Mouse (Mus musculus) lung, postnatal 36 days (tissue): Measurements from ENCODE around the gene Slc9a2.
A peak's percentile ranks its signal among the peaks of the same experiment; 100 is the strongest.

ENCODE experiments used
- DNase-seq: peaks from one replicate; pipeline ENCODE4 v3.0.0; 2022; ENCODE audit warnings: mixed read lengths

Slc9a2 gene

DNA sequence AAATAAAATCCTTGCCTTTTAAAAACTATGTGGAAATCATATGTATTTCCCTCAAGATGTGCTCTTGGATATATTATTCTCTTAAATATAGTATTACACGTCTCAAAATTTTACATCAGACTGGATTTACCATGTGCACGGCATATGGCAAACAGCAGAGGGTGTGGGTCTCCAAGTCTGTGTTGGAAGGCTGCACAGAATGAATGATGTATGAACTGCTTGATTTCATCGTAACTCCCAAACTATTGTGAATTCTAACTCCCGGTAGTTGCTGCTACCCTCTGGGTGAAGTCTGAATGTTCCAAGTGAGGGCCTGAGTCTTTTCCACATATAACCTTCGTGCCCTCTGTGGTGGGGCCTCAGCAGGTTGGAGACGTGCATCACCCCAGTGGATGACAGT is 108.6 kb downstream of the Slc9a2 start:
- DNase-seq = no peak

DNA sequence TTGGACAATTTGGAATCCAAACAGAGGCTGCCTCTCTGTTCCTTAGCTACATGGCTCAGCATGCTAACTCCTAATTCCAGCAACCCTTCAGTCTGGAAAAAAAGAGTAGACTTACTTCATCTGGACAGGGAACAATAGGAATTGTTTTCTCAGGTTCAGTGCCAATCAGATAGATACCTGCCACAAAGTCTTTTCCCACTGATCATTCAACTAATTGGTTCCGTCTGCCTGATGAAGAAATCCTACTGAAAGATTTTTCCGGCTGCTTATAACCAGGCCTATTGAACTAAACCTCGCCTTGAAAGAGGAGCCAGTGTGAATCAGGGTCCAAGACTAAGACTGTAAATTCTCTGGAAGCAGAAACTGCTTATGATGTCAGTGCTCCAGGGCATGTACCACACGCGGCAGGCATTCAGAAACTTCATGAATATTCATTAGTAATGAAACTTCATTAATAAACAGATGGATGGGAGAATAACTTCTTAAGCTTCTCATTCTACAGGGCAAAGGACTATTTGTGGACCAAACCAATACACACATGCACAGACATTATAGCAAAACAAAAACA is 109.4 kb downstream of the Slc9a2 start:
- DNase-seq = no peak

DNA sequence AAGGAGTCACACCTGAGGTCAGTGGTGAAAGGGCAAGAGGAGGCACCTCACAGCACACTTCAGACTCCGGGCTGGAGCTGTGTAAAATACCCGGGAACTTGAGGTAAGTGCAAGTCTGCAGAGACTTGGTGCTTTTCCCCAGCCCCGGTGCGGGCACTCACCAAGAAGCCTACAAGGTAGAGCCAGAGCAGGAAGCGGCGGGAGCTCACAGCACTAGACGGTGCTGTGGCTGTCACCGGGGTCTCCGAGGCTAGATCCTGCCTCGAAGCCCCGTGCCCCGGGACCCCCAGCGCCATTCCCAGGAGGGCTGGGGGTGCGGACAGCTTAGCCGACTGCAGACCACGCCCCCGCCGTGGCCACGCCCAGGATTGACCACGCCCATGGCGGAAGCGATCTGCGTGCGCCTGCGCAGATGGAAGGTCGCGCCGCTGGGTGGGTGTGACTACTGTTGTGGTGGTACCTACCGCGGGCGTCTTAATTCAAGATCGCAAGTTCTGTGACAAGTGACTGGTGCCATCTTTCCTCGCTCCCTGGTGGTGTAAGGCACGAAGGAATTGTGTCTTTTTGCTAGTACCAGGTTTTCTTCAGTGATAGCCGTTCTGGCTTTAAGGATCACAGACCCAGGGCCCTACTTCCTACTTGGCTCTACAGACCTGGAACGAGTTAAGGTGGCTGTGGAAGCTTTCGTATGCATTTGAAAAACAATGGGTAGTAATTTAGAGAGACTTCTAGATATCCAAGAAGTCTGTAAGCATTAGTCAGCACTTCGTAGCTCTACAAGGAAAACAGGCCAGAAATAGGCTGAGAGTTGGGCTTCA is 110.2 kb downstream of the Slc9a2 start, which contains the start of gene Mfsd9:
Gene Mfsd9, minus strand, starts transcription at position 364 of the 818 bp plus-strand sequence.
- DNase-seq = peak; percentile 90

DNA sequence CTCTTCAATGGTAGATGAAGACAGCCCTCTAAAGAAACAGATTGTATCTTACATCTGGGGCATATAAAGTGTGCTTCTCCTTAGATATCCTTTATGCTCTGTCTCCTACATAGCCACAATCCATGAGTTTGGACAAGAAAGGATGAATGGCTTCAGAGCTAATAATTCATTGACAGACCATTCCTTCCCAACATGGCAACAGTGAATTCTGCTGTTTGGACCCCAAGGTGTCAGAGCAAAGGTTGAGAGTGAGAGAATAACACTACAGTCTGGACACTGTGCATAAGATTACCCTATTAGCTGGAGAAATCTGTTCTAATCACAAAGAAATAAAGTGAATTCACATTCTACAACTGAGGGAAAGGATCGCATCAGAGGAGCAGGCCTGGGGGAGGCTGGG is 115.1 kb downstream of the Slc9a2 start:
- no peak for DNase-seq

DNA sequence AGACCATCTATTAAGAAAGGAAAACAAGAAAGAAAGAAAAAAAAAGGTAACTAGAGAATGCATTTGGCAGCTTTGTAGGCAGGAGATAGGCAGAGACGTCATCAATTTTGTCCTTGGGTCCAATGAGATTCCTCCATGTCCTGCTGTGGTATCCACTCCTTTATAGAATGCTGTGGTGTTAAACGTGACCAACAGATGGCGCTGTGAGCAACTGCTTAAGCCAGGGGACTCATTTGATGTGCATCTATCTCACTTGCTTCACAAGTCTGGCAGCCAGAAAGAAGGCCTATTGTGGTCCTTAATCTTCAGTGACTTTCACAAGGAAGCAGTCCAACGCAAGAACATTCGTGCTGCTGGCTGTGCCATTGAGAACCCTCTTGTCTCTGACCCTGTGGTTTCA is 117.0 kb downstream of the Slc9a2 start:
- DNase-seq = peak; percentile 70

DNA sequence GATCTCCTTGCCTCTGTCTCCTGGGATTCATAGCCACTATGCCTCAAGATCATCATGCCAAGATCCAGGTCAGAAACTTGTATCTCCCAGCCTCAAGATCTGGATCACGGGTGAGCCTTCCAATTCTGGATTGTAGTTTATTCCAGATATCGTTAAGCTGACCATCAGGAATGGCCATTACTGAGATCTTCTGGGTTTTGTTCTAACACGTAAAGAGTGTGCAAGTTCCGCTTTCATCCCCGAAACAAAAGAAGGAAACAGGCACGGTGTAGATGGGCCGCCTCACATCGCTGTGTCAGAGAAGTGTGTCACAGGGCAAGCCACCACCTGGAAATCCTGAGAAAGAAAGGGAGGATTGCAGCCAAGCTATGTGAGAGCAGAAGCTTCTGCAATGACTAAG is 118.7 kb downstream of the Slc9a2 start:
- no peak for DNase-seq

DNA sequence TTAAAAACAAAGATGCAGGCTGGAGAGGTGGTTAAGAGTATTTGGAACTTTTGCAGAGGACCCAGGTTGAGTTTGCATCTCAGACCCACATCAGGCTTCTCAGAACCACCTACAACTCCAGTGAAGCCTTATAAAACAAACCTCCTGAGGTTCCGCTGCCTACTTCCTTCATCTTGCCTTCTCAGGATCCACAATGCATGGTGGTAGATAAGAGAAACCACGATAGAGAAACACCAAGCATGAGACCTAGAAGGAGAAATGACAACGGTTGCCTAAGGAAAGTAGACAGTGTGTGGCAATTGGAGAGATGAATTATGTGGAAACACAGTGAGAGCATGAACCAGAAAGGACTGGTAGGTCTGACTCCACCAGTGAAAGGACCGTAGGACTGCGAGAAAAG is 120.5 kb downstream of the Slc9a2 start:
- no peak for DNase-seq

DNA sequence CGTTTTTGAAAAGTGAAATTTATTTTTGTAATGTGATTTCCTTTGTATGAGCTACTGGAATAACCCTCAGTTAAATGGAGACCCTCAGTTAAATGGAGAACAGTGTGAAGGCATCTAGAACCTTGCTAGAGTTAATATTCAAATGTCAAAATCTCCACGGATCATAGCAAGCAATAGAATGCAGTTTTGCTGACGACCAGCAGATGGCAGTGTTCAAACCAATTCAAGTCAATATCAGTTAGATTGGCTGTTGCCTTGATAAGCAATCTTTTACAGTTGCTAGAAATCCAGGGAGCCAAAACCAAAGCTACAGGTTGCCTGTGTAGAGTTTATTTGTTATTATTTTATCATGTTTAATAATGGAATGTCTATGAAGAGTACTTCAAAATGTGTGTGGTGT is 122.4 kb downstream of the Slc9a2 start:
- peak; percentile 71 for DNase-seq

DNA sequence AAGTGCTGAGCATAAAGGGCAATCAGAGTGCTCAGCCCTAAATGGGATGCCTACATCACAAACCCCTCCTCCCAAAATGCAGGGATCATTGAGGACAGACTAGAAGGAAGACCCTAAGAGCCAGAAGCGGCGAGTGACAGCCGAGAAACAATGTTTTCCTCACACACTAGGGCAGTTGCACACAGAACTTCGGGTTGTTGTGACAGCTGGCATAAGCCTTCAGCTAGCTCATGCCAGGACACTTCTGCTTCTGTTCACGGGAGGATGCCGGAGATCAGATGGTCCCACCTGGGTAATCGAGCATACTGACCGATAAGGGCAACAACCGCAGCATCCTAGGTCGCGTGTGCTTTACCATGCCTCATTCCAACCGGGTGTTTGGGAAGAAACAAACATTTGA is 123.7 kb downstream of the Slc9a2 start:
- DNase-seq = no peak

DNA sequence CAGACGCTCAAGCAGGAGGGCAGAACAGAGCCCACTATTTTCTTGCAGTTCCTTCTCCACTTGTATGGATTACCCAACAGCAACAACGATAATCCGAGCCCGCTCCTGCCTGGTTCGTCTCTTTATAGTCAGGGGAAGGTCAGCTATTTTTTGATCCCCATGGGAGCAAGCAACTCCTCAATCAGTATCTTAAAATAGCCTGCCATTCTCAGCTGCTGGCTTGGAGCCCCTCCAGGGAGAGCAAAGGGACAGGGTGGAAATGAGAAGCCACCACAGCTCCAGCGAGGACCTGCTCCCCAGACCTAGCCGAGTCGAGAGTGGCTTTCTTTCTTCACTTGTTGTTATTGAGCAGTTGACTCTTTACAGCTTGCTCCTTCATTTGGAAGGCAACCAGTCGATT is 125.0 kb downstream of the Slc9a2 start, which contains the start of gene Tmem182:
Gene Tmem182, plus strand, starts transcription at position 251 of the 400 bp plus-strand sequence.
- peak; percentile 7 for DNase-seq

DNA sequence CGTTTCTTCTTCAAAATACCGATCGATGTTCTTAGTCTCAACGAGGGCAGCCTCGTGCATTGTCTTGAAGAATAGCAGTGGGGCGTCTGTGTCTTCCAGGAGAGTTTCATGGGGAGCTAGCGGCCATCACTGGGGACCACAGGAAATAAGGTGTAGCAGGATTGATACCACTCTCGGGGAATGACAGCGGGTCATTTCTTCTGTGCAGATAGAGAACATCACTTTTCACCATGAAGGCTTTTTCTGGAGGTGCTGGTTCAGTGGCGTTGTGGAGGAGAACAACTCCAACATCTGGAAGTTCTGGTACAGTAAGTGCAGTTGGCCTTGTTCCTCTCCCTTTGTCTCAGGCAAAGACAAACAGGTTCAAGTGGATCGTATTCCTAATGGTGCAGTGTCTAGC is 125.5 kb downstream of the Slc9a2 start:
- no peak for DNase-seq

DNA sequence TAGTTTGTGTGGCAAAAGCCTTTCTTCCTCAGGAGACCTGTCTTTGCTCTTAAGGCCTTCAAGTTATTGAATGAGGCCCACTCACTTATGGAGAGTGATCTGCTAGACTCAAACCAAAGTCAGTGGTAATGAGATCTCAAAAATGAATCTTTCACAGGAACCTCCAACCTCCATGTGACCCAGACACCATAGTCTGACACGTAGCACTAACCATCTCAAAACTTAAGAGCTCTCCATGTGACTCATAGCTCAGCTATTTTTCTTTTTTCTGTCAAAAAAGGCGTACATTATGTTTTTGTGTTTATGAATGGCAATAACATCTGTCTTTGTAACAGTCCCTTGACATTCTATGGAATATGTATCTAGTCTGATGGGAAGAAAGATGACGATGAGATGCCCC is 128.3 kb downstream of the Slc9a2 start:
- DNase-seq = no peak

DNA sequence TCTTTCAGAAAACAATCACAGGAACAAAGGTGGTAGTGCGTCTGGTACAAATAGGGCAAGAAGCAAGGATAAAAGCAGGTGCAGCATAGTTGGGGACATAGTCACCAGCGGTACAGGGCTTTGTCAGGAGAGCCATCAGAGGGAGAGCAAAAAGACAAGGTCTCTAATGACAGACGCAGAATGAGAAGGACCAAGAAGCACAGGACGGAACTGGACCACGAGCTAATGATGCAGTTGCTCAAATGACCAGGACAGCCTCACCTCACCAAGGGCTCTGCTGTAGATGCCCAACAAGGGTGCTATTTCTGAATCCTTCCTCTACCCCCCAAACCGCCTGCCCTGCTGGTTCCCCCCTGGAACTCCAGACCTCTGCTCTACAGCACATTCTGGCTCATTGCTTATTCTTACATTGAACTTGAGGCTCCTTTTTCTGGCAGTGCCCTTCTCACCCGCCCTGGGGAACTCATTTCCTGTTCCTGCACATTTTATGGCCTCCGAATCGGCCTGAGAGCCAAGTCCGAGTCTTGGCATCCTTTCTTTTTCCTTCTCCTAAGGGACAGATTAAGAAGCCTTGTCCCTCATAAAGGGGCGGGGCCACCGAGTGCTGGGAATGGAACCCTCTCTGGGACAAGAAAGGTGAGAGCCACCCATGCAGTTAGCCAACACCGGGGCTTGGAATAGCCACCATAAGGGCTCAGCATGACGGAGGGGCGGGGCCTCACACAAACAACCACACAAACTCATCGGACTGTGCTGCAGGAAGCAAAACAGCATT is 134.9 kb downstream of the Slc9a2 start:
- peak; percentile 2 for DNase-seq
